Mouse (Mus musculus): ENCODE results near the gene Ywhag.

Gene Ywhag

DNA sequence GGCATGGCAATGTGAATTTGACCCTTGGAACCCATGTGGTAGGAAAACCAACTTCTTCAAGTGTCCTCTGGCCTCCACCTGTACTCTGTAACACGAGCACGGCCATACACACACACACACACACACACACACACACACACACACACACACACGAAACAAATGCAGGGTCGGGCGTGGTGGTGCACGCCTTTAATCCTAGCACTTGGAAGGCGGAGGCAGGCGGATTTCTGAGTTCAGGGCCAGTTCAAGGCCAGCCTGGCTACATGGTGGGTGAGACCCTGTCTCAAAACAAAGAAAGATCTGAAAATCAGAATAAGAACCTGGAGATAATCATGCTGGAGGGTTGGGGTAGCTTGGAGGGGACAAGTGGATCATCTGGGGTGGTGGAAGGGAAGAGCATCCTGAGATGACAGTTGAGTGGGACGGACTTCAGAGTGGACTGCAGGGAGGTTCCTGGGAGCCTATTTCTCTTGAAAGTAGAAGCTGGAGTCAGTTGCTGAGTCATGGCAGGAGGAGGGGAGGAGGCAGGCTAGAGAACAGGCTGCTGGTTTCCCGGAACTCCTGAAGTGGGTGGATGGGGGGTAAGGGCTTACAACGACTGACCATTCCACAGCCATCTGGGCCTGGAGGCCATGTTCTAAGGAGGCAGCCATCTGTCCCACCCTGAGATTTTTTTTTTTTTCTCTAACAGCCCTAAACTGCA lies 16.4 kb upstream of the Ywhag start:
- DNase-seq, result no peak

DNA sequence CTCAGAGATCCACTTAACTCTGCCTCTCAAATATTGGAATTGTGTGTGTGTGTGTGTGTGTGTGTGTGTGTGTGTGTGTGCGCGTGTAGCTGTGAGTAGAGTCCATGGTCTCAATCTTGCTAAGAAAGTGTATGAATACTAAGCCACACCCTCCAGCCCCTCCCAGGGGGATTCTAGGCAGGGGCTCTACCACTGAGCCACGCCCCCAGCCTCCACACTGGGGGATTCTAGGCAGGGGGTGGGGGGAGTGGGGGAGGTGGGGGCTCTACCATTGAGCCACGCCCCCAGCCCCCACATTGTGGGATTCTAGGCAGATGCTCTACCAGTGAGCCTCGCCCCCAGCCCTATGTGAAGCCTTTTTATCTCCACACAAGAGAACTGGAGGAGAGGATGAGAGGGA lies 12.2 kb upstream of the Ywhag start:
- no peak for DNase-seq

- DNase-seq, result no peak
Measured at GRCm38 (mm10) chr5:135945916-135946408, 11.5 kb upstream of the Ywhag start.

DNA sequence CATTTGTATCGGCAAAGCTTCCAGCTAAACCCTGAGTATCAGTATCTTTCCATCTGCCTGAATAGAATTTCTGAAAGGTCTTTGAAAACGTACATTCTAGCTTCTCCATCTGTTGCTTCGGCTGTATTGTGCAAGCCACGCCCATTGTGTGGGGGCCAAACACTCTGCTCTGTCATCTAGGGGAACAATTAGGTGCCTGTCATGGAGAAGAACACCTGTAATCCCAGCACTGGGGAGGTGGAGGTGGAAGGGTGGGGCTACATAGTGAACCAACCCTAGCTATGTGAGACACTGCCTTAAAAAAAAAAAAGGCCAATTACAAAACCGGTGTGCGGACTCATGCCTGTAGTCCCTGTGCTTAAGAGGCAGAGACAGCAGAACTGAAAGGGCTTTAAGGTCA lies 8.3 kb upstream of the Ywhag start:
- DNase-seq, result no peak

DNA sequence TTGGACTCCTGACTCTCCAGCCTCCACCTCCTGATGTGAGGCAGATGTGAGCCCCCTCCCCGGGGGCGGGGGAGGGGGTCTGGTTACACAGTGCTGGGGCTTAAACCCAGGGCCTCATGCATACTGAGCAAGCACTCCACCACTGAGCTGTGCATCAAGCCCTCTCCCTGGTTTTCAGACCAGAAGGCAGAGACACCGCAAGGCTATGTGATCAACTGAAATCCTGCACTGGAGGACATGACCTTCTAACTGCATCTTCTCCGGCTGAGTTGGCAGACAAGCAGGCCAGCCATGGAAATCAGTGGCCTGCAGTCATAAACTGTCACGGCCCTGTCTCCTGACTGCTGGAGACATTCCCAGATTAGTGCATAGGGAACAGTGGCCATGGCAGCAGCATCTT lies 6.2 kb upstream of the Ywhag start:
- DNase-seq, result no peak

DNA sequence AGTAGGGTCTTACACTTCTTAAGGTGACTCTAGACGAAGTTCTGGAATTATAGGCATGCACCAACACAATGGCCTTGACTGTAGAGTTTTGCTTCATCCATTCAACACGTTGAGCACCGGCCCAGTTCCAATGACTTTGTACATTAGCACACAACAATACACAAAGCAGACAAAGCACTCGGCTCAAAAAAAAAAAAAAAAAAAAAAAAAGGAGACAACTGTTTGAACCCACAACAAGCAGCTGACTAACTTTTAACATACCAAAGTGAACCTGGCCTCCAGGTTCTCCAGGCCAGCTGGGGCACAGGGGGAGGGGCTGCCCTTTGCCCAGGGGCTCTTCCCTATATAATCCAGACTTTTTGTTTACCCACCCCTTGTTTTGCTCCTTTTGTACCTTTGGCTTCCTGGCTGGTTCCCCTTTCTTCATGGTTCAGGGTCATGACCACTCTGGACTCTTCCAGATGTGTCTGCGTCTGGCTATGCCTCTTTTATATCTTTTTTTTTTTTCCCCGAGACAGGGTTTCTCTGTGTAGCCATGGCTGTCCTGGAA lies 1.3 kb upstream of the Ywhag start:
- no peak for DNase-seq

DNA sequence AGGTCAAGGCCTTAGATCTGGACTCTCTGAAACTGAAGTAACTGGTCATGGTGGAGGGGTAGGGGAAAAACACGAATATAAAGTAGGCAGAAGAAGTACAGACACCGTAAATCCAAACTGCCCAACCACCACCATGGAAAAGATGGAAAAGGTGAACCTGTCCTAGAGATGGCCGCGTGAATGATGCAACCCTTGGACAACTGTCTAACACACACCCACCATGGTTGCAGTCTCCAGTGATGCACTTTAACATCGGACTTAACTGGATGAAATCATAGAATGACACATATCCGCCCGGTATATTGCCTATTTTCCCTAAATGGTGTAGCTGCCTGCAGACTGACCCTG lies 734 bp upstream of the Ywhag start:
- no peak for DNase-seq

- peak; percentile 74 for DNase-seq
Measured at GRCm38 (mm10) chr5:135933900-135934441, 445 bp downstream of the Ywhag start.

DNA sequence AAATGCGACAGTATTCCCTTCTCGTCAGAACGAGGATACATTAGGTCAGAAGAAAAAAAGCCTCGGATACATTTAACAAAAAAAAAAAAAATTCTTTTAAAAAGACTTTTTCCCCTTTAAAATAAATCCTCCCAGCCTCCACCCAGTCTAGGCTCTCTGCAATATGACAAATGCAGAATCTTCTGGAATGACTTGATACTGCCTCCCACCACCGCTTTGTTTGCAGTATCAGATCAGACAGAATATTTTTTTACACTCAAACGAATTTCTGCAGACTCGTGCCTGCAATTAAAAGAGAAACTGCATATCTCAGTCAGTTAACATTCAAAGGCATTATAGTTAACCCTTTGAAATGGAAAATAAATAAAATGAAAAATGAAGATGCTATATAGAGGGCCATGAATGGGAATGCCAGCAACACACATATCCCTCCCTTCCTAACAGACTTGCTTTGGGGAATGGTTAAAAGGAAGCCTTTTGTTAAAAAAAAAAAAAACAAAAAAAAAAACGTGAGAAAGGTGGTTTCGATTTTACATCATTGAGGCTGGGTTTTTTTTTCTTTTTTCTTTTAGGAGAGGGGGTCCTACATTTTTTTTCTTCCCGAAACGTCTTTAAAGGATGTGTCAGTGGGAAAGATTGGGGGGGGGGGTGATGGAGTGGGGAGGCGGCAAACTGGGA lies 1.1 kb downstream of the Ywhag start:
- DNase-seq, result no peak

DNA sequence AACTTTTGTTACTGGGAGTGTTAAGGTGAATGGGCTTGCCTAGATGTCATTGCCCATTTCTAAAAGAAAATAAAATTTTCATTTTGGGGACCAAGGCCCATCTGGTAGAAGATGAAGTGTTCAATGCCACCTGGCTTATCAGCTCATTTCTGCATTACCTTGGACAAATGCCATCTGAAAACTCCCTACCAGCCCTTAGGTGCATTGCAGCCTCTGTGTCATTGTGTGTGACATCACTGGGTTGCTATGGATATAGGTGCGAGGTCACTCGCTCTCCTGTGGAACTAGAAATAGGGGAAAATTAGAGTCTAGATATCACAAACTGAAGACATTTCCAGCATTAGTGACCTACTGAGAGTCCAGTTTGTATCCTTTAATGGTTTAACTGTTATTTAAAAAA lies 2.1 kb downstream of the Ywhag start:
- DNase-seq, result no peak

- DNase-seq, result no peak
Measured at GRCm38 (mm10) chr5:135931526-135931925, 2.9 kb downstream of the Ywhag start.

DNA sequence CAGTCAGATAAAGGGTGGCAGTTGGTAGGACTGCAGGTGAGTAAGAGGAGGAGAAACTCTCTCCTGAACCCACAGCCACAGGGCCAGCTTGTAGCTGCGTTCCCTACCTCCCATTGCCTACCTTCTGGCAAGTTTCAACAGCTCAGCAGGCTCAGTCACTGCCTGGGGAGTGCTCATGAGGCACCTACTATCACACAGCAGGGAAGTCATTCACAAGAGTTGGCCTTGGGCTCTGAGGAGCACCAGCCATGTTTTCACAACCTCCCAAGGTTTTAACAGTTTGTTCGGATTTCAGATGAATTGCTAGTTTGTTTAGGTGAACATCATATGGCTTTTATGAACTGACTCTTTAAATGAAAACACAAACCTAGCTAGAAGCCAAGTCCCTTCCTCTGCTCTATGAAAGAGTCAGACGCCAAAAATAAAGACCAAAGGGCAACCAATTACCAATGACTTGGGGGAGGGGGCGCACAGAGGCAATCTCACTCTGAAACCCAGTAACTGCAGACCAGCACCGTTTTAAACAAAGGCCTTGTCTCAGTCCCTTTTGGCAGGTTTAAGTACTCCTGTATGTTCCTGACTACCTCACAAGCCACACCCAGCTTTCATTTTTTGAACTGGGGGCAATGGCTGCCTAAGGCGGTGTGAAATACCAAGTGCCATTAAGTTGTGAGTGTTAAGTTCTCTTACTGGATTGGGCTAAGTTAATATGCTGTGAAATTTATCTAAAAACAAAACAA lies 4.6 kb downstream of the Ywhag start:
- no peak for DNase-seq

- DNase-seq, result no peak
Measured at GRCm38 (mm10) chr5:135923901-135924300, 10.5 kb downstream of the Ywhag start.

DNA sequence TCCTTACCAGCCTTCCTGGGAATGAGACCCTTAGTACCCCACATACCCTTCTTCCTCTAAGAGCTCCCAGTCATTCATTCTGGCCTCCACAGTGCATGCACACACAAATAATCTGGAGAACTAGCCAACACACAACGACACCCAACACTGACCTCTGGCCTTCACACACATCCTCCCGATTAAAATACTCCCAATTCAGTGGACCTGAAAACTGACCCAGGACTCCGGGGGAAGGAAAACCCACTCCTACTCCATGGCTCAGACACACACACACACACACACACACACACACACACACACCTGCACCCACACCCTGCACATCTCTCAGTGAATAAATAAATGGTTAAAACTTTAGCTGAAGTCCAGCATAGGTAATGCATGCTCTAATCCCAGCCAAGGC lies 14.5 kb downstream of the Ywhag start:
- no peak for DNase-seq

DNA sequence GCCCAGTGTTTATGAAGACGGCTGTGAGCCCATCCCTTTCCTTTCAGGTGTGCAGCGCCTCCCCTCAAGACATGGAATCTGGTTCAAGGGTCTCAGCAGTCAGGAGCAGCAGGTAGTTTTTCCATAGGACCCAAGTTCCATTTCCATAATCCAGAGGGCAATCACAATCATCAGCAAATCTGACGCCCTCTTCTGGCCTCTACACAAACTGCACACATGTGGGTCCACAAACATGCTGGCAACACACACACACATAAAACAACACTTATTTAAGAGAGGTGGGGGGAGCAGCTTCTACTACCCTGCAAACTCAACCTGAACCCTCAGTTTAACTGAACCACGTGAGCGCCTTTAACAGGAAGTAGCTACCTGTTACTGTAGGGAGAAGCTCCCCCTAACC lies 15.8 kb downstream of the Ywhag start:
- DNase-seq, result no peak

- no peak for DNase-seq
Measured at GRCm38 (mm10) chr5:135918059-135918437, 16.4 kb downstream of the Ywhag start.

DNA sequence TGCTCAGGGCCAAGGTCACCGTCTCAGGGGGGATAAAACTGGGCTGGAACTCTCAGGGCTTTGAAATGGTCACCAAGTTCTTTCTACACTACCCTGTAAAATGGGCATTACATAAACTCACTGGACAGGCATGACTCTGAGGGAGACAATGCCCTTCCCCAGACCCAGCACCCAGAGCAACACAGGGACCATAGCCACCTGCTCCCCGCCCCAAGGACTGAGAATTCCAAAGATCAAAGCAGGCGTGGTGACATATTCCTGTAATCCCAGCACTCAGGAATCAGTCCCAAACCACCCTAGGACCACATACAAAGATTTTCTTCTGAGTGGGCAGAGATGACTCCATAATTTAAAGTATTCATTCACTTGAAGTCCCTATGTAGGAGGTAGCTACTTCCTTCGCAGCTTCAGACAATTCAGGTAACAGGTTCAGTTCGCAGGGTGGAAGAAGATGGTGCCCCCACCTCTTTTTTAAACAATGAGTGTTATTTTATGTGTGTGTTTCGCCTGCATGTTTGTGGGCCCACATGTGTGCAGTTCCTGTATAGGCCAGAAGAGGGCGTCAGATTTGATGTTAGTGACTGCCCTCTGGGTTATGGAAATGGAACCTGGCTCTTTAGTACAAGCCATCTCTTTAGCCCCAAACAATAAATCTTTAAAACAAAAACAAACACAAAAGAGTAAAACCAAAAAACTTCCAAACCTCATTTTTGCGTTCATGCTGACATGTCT lies 16.9 kb downstream of the Ywhag start:
- no peak for DNase-seq

GRCm38 (mm10) chr5:135916601-135917000 lies 17.8 kb downstream of the Ywhag start:
- no peak for DNase-seq

GRCm38 (mm10) chr5:135916051-135916565 lies 18.3 kb downstream of the Ywhag start:
- DNase-seq, result no peak

DNA sequence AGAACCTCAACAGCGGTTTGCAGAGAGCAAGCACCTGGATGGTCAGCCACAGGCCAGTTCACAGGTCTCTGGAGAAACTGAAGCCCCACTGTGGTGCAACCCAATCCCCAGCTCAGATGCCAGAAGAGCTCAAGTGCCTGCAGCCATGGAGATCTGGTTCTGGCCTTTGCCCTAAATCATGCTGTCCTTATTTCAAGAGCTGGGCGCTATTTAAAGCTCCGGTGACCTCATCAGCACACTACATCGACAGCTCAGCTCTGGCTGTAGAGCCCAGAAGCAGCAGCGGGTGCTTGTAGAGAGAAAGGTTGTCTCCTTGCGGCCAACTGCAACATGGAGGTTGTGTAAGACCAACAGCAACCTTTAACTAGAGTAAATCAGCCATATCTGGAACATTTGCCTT lies 20.3 kb downstream of the Ywhag start:
- no peak for DNase-seq

DNA sequence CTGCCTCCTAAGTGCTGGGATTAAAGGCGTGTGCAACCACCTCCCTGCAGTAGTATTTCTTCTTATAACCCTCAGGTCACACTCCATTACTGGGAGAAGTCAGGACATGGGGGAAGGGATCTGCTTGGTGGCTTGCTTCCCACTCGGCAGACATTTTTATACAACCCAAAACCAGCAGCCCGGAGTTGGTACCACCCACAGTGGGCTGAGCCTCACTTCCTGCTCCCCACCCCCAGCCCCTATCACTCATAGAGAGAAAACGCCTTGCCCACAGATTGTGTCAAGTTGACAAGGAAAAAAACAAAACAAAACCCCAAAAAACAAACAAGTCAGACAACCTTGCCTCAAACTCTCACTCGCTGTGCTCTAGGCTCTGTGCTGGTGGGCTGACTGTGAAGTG lies 21.2 kb downstream of the Ywhag start:
- DNase-seq, result peak; percentile 32

GRCm38 (mm10) chr5:135911633-135912220 lies 22.7 kb downstream of the Ywhag start:
- no peak for DNase-seq

Data from thymus, postnatal 14 days (tissue).